Mouse (Mus musculus): ENCODE measurements around the gene Creb3.
A peak's percentile ranks its signal among the peaks of the same experiment; 100 is the strongest.
"Not testable (repeated sequence)": the region's sequence is repeated elsewhere in the genome, so short reads cannot be mapped to it uniquely, and the experiment has no call there.

The Creb3 gene

DNA sequence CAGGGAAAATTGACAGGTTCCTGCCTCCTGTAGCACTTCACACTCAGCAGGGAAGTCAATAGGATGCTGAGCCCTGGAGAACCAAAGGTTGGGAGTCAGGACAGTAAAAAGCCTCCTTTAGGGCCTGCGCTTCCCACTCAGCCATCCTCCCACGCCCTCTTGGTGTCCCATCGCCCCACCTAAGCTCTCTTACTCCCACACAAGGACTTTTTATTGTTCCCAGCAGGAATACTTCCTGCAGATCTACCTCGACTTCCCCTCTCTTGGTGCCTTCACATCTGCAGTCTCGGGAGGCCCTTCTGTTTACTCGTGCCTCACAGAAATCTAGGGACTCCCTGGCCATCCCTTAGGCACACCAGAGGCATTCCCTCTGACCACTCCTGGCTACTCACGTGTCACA lies 21.3 kb downstream of the Creb3 start:
- DNase-seq (ENCODE audit: low spot score in 2 of 2): no peak

DNA sequence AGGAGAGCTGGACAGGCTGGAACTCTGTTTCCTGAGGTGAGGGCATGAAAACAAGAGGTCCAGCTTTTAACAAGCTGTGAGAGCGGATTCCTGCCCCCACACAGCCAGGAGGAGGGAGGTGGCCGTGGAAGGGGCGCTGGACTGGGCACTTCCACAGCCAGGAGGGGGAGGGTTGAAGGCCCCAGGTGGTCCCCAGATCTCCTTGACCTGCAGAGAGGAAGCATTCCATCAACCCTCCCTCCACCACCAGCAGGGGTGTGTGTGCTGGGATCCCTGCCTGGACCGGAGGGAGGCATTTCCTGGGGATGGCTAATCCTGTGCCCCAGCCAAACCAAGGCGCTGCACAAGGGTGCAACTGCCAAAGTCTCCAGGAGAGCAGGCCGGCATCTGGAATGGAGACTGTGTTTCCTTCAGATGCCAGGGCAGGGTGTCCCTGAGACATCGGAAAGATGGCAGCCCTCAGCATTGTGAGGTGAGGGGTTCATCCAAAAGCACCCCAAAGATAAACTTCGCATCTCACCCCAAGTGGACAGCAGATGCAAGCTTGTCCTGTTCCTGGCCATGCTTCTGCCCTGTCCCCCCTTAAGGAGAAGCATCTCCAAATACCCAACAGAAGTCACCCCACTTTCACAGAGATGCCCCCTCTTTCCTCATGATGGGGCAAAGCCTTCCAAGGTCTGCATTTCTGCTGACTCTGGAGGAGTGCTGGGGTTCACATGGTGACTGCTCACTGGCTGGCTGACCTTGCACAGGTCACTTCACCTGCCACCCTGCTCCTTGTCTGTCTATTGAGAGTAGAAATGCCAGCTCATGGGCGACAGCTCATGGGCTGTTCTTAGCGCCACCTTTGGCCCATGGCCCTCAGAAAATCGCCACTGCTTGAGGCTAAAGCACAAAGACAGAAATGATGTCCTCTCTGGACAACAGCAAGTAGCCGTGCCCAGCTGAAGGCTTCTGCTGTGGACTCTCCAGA lies 22.6 kb downstream of the Creb3 start, which contains the start of gene Msmp:
Gene Msmp (minus strand): TSS at position 51 of the 973 bp plus-strand sequence.
- peak; percentile 34 to 70 for DNase-seq (ENCODE audit: low spot score in 2 of 2)

DNA sequence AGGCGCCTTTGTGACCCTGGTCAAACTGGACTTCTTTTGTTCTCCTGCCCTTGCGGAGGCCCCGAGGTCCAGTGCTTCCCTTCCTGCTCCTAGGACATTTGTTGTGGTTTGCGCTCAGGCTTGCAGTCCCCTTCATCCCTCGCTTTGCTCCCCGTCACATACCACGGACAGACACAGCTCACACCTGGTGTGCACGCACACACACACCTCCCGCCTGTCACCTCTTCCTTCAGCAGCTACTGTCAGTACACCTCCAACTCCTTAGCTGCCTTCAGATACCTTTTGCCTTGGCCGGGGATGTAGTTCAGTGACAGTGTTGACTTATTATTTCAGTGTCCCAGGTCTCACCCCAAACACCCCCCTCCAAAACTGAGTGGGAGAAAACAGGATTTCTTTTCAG lies 23.6 kb downstream of the Creb3 start:
- DNase-seq (ENCODE audit: low spot score in 2 of 2): no peak

DNA sequence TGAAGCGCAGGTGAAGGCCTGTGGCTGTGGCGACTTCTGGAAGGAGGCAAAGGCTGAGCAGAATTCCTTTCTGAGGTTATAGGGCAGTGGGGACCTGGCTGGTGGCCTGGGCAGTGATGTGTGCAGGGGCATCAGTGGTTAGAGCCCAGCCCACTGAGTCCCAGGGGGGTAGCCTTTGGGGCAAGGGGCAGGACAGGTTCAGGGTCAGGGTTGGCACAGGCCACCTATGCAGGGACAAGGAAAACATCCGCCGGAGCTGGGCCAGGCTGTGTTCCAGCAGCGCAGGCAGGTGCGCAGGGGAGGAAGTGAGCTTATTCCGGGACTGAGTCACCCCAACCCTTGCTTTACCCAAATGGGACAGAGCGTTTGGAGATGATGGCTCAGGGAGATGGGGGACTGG lies 24.3 kb downstream of the Creb3 start:
- DNase-seq (ENCODE audit: low spot score in 2 of 2): peak; percentile 63 to 83

DNA sequence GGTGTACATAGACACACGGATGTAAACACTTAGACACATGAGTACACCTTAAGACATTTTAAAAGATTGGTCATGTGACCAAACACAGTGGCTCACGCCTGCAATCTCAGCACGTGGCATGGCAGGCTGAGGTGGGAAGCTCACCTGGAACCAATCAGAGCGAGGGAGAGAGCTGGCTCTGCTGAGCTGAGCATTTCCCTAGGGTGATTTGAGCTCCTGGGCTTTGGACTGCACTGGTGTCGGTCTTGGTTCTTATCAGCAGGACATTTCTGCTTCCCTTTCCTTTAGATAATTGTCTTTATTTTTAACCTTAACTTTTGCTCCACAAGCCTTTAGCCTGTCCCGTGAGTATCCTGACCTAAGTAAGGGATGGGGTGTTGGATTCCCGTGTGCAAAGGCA lies 25.5 kb downstream of the Creb3 start:
- peak; percentile 52 to 89 for DNase-seq (ENCODE audit: low spot score in 2 of 2)

DNA sequence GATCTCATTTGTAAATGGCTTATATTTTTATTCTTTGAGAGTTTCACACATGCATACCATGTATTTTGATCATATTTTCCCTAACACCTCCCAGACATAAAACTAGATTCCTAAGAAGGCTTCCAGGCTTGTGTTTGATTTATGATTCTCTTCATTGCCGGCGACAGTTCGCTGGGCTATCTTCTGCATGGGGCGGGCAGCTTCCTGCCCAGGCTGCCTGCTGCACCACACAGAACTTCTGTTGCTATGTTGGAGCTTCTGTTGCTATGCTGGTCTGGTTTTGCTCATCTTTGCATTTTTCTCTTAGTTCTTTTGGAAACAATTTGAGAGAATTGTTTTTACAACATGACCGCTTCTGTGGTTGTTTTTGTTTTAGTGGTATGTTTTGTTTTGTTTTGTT lies 29.4 kb downstream of the Creb3 start:
- no peak for DNase-seq (ENCODE audit: low spot score in 2 of 2)

DNA sequence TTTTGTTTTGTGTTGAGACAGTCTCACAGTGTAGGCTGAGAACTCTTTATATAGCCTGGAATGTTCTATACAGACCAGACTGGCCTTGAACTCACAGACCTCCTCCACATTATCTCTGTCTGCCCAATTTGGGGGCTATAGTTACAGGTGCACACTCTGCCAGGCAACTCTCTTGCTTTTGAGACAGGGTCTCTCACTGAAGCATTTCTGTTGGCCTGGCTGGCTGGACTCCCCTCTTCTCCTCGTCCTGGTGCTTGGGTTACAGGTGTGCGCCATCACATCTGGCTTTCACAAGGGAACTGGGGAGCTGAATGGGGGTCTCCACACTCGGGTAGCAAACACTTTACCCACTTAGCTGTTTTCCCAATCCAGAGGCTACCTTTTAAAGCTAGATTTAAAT lies 29.8 kb downstream of the Creb3 start:
- no peak for DNase-seq (ENCODE audit: low spot score in 2 of 2)

DNA sequence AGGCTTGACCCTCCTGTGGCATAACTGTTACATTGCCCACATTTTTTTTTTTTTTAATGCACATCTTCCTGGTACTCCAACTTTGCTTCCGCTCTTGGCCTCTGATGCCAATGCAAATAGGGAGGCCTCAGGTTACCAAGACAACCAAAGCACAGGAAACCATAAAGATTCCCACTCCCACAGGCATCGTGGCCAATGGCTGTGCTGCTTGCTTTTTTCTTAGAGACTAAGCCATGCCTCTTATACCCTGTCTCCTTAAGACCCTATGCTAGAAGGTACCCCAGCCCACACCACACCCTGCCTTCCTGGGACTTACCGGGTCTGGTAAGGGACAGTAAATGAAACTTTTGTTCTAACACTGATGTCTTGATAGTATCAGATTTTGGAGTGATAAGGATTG lies 31.3 kb downstream of the Creb3 start:
- DNase-seq (ENCODE audit: low spot score in 2 of 2): no peak

DNA sequence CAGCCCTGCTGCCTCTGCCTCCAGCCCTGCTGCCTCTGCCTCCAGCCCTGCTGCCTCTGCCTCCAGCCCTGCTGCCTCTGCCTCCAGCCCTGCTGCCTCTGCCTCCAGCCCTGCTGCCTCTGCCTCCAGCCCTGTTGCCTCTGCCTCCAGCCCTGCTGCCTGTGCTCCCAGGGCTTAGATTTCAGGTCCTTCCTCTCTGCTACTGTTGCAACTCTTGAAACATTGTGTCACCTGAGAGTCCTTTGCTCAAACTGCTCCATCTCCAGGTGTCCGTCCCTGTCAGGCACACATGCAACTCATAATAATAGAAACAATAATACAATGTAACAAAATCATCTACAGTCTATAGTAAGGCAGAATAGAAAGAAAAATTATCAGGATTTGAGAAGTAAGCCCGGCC lies 34.5 kb downstream of the Creb3 start:
- DNase-seq (ENCODE audit: low spot score in 2 of 2): not testable (repeated sequence)

DNA sequence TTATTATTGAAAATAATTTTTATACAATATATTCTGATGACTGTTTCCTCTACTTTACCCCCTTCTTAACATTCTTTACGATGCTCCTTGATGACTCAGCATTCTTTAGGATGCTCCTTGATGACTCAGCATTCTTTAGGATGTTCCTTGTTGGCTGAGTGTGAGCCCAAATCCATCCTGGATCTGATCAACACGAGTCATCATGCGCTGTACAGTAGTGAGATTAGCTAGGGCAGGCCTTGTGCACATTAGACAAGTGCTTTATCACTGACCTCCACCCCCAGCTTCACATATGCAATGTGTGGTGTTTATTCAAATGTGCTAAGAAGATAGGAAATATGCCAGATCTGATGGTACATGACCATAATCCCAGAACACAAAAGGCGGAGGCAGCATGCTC lies 36.1 kb downstream of the Creb3 start:
- no peak for DNase-seq (ENCODE audit: low spot score in 2 of 2)

DNA sequence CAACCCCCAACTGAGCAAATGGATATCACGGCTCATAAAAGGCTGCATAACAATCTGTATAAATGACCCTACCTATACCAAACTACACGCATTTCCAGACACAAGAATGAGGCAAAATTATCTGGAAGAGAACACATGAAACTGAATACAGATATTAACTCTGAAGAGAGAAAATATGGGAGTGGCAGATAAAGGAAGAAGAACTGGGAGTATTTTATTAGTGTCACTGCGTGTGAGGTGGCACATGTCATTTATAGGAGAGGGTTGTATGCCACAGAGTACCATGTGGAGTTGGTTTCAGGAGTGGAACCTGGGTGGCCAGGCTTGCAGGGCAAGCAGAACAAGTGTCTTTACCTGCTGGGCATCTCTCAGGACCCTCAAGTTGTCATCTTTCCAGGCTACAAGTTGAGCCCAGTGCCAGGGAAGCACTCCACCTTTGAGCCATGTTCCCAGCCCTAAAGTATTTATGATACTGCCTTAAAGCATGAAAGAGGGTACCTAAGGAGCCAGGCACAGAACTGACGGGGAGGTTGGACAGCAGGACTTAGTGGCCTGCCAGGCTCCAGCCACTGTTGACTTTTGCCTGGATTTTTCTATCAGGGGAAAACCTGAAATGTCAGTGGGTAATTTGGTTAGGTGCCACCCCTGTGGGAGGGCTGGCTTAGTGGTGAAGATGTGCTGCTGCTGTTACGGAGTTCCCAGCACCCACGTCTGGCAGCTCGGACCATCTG lies 36.7 kb downstream of the Creb3 start:
- no peak for DNase-seq (ENCODE audit: low spot score in 2 of 2)

DNA sequence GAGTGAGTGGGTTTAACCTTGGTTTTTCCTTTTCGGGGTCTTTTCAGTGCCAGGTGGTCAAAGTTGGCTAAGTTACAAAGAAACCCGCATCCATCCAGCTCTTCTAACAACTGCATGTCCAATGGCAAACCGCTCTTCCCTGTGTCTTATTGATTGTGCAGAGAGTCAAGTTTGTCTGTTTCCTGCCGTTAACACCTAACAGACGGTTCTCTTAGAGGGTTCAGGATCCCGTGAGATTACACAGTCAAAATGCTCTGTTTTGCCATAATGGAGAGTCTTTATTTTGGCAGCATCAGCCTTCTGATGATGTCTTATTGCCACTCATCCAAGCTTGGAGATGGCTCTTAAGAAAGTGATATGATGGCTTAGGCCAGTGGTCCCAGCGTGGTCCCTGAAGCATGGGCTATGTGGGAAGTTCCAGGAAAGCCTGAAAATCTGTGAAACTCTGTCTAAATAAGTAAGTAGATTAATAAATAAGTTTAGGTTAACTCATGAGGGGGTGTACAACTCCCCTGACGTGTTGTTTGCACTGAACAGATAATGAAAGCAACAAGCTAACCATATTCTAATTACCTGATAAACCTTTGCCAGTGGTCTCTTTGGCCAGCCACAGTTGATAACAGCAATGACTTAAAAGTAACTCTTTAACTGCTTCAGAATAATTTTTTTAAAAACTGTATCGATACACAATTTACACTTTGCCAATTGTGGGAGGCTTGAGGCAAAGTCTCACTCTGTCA lies 38.2 kb downstream of the Creb3 start:
- DNase-seq (ENCODE audit: low spot score in 2 of 2): no peak

DNA sequence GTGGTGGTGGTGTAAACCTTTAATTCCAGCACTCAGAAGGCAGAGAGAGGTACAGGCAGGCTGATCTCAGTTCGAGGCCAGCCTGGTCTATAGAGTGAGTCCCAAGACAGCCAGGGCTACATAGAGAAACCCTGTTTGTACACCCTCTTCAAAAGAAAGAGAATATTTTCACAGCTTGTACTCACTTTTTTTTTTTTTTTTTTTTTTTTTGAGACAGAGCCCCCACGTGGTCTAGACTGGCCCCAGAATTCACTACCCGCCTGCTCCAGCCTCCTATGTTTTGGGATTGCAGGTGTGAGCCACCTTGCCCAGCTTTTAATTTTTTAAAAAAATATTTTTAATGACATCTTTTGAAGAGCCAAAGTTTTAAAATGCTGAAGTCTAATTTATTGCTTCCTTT lies 42.0 kb downstream of the Creb3 start:
- DNase-seq (ENCODE audit: low spot score in 2 of 2): no peak

DNA sequence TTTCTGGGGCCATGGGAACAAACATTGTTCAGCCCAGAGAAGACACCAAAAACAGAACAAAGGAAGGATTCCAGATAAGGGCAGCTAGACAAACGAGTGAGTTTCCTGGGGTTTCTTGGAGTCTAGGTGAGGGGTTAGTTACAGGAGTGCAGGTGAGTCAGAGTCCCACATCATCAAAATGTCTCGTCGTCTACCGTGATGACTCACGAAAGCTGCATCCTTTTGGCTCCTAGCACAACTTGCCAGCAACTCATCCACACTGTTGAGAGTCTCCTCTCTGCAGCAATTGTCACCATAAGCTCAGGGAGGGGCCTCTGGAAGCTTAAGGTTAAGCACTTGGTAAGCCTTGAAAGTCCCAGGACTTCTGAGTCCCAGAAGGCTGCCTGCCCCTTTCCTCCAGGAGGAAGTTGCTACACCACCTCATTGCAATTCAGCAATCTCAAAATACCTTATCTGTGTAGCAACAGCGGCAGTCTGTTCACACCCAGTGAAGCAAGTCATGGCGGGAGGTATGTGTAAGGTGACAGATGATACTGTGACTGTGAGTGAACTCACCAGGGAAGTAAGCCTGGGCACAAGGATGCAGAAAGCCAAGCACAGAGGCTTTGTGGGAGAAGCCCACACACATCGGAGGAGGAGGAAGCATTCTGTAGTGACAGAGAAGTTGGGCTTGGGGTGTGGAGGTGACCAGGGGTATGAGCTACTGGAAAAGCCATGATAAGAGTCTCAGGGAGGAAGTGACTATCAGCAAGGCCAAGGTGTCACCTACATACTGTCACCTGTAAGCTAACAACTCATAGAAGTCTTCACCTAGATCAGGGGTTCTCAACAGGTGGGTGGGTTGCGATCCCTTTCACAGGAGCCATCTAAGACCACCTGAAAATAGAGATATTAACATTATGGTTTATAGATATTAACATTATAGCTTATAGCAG lies 42.9 kb downstream of the Creb3 start:
- no peak for DNase-seq (ENCODE audit: low spot score in 2 of 2)

DNA sequence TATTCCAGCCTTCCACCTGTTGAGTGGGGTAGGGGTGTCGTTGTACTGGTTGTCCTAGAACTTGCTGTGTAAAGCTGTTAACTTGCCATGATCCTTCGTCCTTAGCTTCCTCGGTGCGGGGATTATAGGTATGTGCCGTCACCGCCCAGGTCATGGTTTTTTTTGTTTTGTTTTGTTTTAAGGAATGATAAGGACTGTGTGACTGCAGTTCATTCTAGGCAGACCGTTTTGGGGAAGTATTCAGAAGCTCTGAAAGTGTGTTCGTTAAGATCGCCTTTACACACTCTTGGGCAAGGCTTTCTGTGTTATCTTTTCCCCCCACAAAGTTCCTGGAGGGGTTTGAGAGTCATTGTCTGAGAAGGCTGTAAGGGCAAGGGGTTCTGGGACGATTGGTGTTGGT lies 50.4 kb downstream of the Creb3 start:
- no peak for DNase-seq (ENCODE audit: low spot score in 2 of 2)

DNA sequence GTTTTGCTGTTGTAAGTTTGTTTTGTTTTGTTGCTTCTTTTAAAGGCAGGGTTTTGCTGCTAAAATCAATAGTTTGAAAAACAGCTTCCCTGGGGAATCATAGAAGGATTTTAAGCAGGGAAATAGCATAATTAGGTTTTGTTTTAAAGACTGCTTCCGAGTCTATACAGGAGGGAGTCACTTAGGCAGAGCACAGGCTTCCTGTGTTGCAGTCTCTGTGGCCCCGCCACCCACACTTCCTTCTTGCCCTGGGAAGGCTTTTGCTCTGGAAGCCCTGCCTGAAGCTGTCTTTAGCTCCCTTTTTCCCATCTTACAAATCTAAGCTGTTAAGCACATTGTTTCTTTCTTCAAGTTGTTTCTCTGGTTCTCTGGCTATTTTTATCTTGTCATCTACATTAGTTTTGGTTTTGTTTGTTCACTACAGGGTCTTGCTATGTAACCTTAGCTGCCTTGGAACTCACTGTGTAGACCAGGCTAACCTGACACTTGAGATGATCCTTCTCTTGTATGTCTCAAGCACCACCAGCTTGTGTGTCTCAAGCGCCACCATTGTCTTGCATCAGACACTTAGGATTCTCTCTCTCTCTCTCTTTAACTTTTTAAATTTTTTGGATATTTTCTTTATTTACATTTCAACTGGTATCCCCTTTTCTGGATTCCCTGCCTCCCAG lies 51.1 kb downstream of the Creb3 start:
- no peak for DNase-seq (ENCODE audit: low spot score in 2 of 2)
